Mouse (Mus musculus) urinary bladder, adult 2 months (tissue): ENCODE measurements around the gene Kank1. TPM values are rescaled to one million over a fixed set of nuclear protein-coding genes. Genes with fewer than 3 reads are reported as not detected.
"Not testable (repeated sequence)": the region's sequence is repeated elsewhere in the genome, so short reads cannot be mapped to it uniquely, and the experiment has no call there.

Experiments used
- DNase-seq: peaks from one replicate; pipeline ENCODE4 v3.0.0; 2022; ENCODE audit warnings: low spot score
- polyA plus RNA-seq: library from polyadenylated mRNA; depleted of rRNA; stranded (reverse); fragments of >200 nt; gene quantifications from 2 replicates; pipeline ENCODE4 v1.2.3, GENCODE M21; 2012; rRNA removed

Kank1 gene
- polyA plus RNA-seq, 1 experiment = 65.5 TPM

GRCm38 (mm10) chr19:25436789-25437650 lies 200.2 kb downstream of the Kank1 start:
- DNase-seq = no peak

- DNase-seq = no peak
Observed at GRCm38 (mm10) chr19:25438246-25438645, 201.5 kb downstream of the Kank1 start.

GRCm38 (mm10) chr19:25439807-25440206 lies 203.0 kb downstream of the Kank1 start:
- DNase-seq = no peak

- no peak for DNase-seq
Observed at GRCm38 (mm10) chr19:25440736-25441135, 204.0 kb downstream of the Kank1 start.

GRCm38 (mm10) chr19:25445054-25445453 lies 208.3 kb downstream of the Kank1 start:
- no peak for DNase-seq

GRCm38 (mm10) chr19:25445842-25446241 lies 209.1 kb downstream of the Kank1 start:
- DNase-seq = no peak

- DNase-seq = no peak
Observed at GRCm38 (mm10) chr19:25446683-25447082, 209.9 kb downstream of the Kank1 start.

GRCm38 (mm10) chr19:25447373-25447772 lies 210.6 kb downstream of the Kank1 start:
- no peak for DNase-seq

- no peak for DNase-seq
Observed at GRCm38 (mm10) chr19:25450869-25451629, 214.3 kb downstream of the Kank1 start.

GRCm38 (mm10) chr19:25453146-25453545 lies 216.4 kb downstream of the Kank1 start:
- DNase-seq = no peak

- no peak for DNase-seq
Observed at GRCm38 (mm10) chr19:25460760-25461159, 224.0 kb downstream of the Kank1 start.

- no peak for DNase-seq
Observed at GRCm38 (mm10) chr19:25461553-25462320, 225.0 kb downstream of the Kank1 start.

GRCm38 (mm10) chr19:25475806-25476205 lies 239.0 kb downstream of the Kank1 start:
- DNase-seq = not testable (repeated sequence)

- DNase-seq = no peak
Observed at GRCm38 (mm10) chr19:25479152-25479669, 242.4 kb downstream of the Kank1 start.

GRCm38 (mm10) chr19:25480820-25481219 lies 244.0 kb downstream of the Kank1 start:
- no peak for DNase-seq

Other genes with a start within 250 kb of the Kank1 start
- 28.4 and 29.7 TPM in 2 replicates for gene Dock8, start 237.4 kb upstream of the Kank1 start, polyA plus RNA-seq